Mouse (Mus musculus) limb, embryonic 13.5 days (tissue): ENCODE measurements around the gene Olfr987. TPM values are rescaled to one million over a fixed set of nuclear protein-coding genes. Genes with fewer than 3 reads are reported as not detected.
"Not testable (repeated sequence)": the region's sequence is repeated elsewhere in the genome, so short reads cannot be mapped to it uniquely, and the experiment has no call there.

Experiments used
- ATAC-seq: fragments of 200-750 bp; cut with Nextera tagmentation; 2 replicates; pipeline ENCODE4 v1.8.0; 2017; ENCODE audit warnings: low read depth, moderate number of reproducible peaks, moderate TSS enrichment; ENCODE audit not compliant: low FRiP score
- H3K27ac ChIP-seq: fragments of 300-500 bp; sonication (generic); 2 replicates; pipeline ENCODE4 v1.5.1; 2015; ENCODE audit warnings: inconsistent platforms, mild to moderate bottlenecking, moderate library complexity
- H3K27me3 ChIP-seq: fragments of 300-500 bp; sonication (generic); 2 replicates; pipeline ENCODE4 v1.6.1; 2015; ENCODE audit warnings: mild to moderate bottlenecking, inconsistent platforms
- H3K36me3 ChIP-seq: fragments of 300-500 bp; sonication (generic); 2 replicates; pipeline ENCODE4 v1.6.1; 2015; ENCODE audit warnings: inconsistent platforms, mild to moderate bottlenecking, moderate library complexity
- H3K4me1 ChIP-seq: fragments of 300-500 bp; sonication (generic); 2 replicates; pipeline ENCODE4 v1.6.1; 2015; ENCODE audit warnings: inconsistent platforms
- H3K4me2 ChIP-seq: fragments of 300-500 bp; sonication (generic); replicated peaks from 2 replicates; pipeline ENCODE4 v1.6.1; 2015; ENCODE audit warnings: inconsistent platforms, mild to moderate bottlenecking, moderate library complexity
- H3K4me3 ChIP-seq: fragments of 300-500 bp; sonication (generic); 2 replicates; pipeline ENCODE4 v1.5.1; 2015; ENCODE audit warnings: moderate library complexity, mild to moderate bottlenecking, inconsistent platforms
- H3K9ac ChIP-seq: fragments of 300-500 bp; sonication (generic); 2 replicates; pipeline ENCODE4 v1.6.1; 2015; ENCODE audit warnings: mild to moderate bottlenecking, inconsistent platforms
- H3K9me3 ChIP-seq: fragments of 300-500 bp; sonication (generic); 2 replicates; pipeline ENCODE4 v1.6.1; 2016; ENCODE audit warnings: inconsistent platforms
- WGBS: fragments of 180-500 bp; shearing (Covaris S2); methylation state at CpG from one replicate; pipeline ENCODE4 v1.1.7; 2015; 5-methylcytosine and 5-hydroxymethylcytosine counted together
- polyA plus RNA-seq: library from polyadenylated mRNA; unstranded; fragments of >200 nt; fragmentation: Nextera tagmentation; extraction: Ambion mirVana; gene quantifications from 2 replicates; pipeline ENCODE4 v1.2.1, GENCODE M21; 2015

The Olfr987 gene
- polyA plus RNA-seq, result not detected in 2 replicates

DNA sequence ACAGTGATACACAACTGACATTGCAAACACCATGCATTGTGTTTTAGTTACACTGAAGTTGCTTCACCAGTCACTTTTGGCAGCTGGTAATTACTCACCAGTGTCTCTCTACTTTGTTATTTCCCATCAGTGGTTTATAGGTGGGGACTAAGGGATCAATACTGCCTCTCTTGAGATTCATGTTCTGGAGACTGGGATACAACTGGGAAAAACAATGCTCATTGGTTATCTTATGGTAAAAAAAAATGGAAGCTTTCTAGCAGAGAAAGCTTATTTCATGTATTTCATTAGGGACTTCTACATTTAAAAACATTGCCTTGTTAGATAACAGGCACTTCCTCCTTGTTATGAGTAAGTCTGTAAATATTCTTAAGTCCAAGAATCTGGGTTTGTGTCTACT, at the start of gene Olfr987:
Olfr987 (minus strand) TSS at position 101 of the 400 bp plus-strand sequence.
- H3K27ac ChIP-seq, result not testable (repeated sequence)

DNA sequence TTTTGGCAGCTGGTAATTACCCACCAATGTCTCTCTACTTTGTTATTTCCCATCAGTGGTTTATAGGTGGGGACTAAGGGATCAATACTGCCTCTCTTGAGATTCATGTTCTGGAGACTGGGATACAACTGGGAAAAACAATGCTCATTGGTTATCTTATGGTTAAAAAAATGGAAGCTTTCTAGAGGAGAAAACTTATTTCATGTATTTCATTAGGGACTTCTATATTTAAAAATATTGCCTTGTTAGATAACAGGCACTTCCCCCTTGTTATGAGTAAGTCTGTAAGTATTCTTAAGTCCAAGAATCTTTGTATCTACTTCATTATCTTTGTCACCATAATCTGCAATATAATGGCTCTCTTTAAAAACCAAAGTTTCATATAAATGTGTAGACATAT, 24.0 kb upstream of the Olfr987 start, which contains the start of gene Olfr988:
Olfr988 (minus strand) TSS at position 101 of the 400 bp plus-strand sequence.
- not testable (repeated sequence) for H3K9ac ChIP-seq, H3K9me3 ChIP-seq, H3K27ac ChIP-seq, H3K4me1 ChIP-seq, ATAC-seq, H3K36me3 ChIP-seq, H3K4me3 ChIP-seq, H3K4me2 ChIP-seq, H3K27me3 ChIP-seq

More for the DNA sequence above, at the start of gene Olfr987:
- ATAC-seq, H3K4me2 ChIP-seq, H3K9me3 ChIP-seq, H3K9ac ChIP-seq, H3K4me3 ChIP-seq, H3K36me3 ChIP-seq, H3K4me1 ChIP-seq, H3K27me3 ChIP-seq: not testable (repeated sequence)

DNA sequence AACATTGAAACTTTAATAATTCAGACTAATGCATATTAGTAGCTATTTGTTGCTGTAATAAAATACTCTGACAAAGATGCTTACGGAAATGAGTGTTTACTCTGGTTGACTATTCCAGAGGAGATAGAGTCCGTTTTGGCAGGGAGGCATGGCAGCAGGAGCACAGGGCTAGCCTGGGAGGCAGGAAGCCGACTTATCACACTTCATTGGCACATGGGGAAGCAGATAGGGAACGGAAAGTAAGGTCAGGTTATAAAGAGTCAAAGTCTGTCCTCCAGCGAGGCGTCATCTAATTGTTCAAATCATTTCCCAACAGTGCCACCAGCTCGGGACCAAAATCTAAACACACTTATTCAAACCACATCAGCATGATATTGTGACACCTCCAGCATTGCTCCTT, 857 bp upstream of the Olfr987 start:
- Histone ChIP-seq H3K4me3 (no peak overlapping the region), H3K36me3 (no peaks in the 10 kb centered on the region), H3K4me1 (no peaks in the 10 kb centered on the region), H3K27ac (no peak overlapping the region), H3K9me3 (no peaks in the 10 kb centered on the region), H3K9ac (no peak overlapping the region), H3K4me2 (no peak overlapping the region), H3K27me3 (no peaks in the 10 kb centered on the region)
- no peak for ATAC-seq
- 79% methylated on average over 7 of the region's 7 CpGs for WGBS

DNA sequence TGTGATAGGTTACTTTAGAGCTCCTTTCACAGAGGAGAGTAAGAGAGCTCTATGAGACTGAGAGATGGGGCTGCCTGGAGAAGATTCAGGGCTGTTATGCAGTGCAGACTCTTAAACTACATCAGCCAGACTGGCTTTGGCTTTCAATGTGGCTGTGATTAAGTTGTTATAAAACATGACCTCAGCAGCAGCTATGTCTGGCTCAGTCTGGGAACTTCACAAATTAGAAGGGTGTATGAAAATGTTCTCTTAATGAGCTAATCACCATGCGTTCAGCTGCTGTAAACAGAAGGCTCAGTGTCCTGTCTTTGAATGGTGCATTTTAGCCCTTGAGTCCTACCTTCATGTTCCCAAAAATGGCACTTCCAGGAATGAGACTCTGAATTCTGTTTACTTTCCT, 20.0 kb downstream of the Olfr987 start:
- 46% methylated on average over 1 of the region's 1 CpGs for WGBS
- peak; percentile 87 for ATAC-seq
- Histone ChIP-seq H3K4me1 (peaks cover 6% of the 10 kb centered on the region; the same call in 1 of the 2 replicates), H3K27ac (peak overlapping the region; percentile 39; the same call in 1 of the 2 replicates), H3K4me2 (no peak overlapping the region), H3K9ac (no peak overlapping the region), H3K4me3 (no peak overlapping the region), H3K9me3 (no peaks in the 10 kb centered on the region), H3K27me3 (no peaks in the 10 kb centered on the region), H3K36me3 (no peaks in the 10 kb centered on the region)

DNA sequence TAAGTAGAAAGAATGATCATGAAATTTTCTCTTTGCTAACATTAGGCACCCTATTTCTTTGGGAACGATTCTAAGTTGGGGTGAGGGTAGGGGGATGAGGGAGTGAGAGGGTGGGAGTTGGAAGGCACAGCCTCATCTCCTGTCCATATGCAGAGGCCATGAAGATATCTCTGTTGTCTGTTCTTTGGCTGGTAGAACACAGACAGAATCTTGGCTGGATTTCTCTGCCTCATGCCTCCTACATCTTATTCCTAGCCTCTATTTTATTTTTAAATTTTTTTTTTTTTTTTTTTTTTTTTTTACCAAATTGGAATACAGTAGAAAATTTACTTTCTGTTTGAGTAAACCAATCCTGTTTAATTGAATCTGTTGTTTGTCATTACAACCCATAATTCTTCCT, 53.7 kb downstream of the Olfr987 start:
- no peak for ATAC-seq
- no peaks in the 10 kb centered on the region for H3K36me3 ChIP-seq
- H3K4me3 ChIP-seq, result no peak overlapping the region
- 77% methylated on average over 1 of the region's 1 CpGs for whole genome bisulfite sequencing
- H3K4me1 ChIP-seq, result no peaks in the 10 kb centered on the region
- H3K27ac ChIP-seq, result no peak overlapping the region
- H3K4me2 ChIP-seq, result no peak overlapping the region
- no peak overlapping the region for H3K9ac ChIP-seq
- no peaks in the 10 kb centered on the region for H3K9me3 ChIP-seq
- no peaks in the 10 kb centered on the region for H3K27me3 ChIP-seq

DNA sequence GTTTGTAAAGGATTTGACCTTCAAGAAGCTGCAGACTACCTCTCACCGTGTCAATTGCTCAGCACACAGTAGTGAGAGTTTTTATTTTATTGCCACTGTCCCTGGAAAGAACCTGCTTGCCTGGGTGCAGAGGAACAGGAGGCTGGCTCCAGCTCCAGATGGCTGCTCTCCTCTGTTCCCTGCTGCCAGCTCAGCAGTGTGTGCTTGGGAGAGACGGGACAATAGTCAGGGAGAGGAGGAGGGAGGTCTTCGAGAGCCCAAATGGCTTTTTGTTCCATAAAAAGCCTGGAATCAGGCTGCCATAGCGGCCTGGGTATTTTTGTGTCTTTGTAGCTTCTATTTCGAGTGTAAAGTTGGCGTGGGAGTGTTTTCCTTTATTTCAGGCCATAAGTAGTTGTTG, 54.5 kb downstream of the Olfr987 start:
- Histone ChIP-seq H3K4me1 (no peaks in the 10 kb centered on the region), H3K36me3 (no peaks in the 10 kb centered on the region), H3K4me2 (no peak overlapping the region), H3K9me3 (no peaks in the 10 kb centered on the region), H3K9ac (no peak overlapping the region), H3K27me3 (no peaks in the 10 kb centered on the region), H3K27ac (no peak overlapping the region), H3K4me3 (no peak overlapping the region)
- 38% methylated on average over 6 of the region's 6 CpGs for WGBS
- no peak for ATAC-seq

DNA sequence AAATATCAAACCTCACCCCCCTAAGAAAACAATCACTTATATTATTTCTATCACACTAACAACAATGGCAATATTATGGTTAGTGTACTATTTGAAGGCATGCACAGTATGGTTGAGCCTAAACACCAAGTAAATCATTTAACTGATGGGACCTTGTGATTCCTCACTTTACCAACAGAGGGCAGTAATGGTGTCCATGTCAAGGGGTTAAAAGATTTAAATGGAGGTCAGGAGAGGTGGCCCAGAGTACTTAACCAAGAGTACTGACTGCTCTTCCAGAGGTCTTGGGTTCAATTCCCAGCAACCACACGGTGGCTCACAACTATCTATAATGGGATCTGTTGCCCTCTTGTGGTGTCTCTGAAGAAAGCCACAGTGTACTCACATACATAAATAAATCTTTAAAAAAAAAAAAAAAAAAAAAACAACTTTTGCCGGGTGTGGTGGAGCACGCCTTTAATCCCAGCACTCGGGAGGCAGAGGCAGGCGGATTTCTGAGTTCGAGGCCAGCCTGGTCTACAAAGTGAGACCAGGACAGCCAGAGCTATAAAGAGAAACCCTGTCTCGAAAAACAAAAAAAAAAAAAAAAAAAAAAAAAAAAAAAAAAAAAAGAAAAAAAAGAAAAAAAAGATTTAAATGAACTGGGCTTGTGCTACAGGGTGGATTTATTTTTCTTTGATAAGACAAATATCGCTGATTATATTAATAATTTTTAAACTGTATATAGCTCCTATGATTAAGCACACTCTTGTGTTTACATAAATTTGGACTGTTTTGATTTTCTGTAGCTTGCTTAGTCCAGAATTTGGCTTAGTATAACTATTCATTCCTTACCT, 55.3 kb downstream of the Olfr987 start:
- 88% methylated on average over 8 of the region's 8 CpGs for WGBS
- Histone ChIP-seq H3K4me2 (no peak overlapping the region), H3K9me3 (no peaks in the 10 kb centered on the region), H3K9ac (no peak overlapping the region), H3K36me3 (no peaks in the 10 kb centered on the region), H3K4me3 (no peak overlapping the region), H3K27me3 (no peaks in the 10 kb centered on the region), H3K4me1 (no peaks in the 10 kb centered on the region), H3K27ac (no peak overlapping the region)
- no peak for ATAC-seq

DNA sequence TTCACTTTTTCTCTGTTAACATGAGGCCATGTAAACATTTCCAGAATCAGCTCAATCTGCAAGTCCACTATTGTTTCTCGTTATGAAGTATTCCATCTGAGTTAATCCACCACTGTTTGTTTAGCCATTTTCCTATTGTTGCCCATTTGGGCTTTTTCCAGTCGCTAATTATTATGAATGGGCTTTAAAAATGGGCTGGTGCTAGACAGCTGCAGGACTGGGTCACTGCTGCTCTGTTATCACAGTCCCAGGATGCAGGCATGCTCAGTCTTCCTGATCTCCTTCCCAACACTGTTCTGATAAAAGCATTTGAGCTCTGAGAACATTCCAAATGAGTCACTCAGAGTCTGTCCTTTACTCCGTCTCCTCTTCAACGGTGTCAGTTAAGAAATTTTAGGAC, 58.1 kb downstream of the Olfr987 start:
- Histone ChIP-seq H3K27ac (no peak overlapping the region), H3K4me1 (no peaks in the 10 kb centered on the region), H3K9me3 (no peaks in the 10 kb centered on the region), H3K27me3 (no peaks in the 10 kb centered on the region), H3K36me3 (no peaks in the 10 kb centered on the region), H3K4me2 (no peak overlapping the region), H3K4me3 (no peak overlapping the region), H3K9ac (no peak overlapping the region)
- 71% methylated on average over 4 of the region's 4 CpGs for WGBS
- no peak for ATAC-seq

Other genes with a start within 250 kb of the Olfr987 start
- gene Aplnr, start 203.1 kb downstream of the Olfr987 start, polyA plus RNA-seq, result 42.2 and 49.7 TPM in 2 replicates
- gene Lrrc55, start 142.1 kb downstream of the Olfr987 start, polyA plus RNA-seq, result 0.75 and 0.78 TPM in 2 replicates
- gene Olfr988, start 23.9 kb upstream of the Olfr987 start, polyA plus RNA-seq, result not detected in 2 replicates
- not detected in 2 replicates for gene Olfr992, start 70.2 kb upstream of the Olfr987 start, polyA plus RNA-seq
- not detected in 2 replicates for gene Olfr993, start 75.6 kb upstream of the Olfr987 start, polyA plus RNA-seq
- not detected in 2 replicates for gene Olfr994, start 97.1 kb upstream of the Olfr987 start, polyA plus RNA-seq
- not detected in 2 replicates for gene Olfr995, start 104.3 kb upstream of the Olfr987 start, polyA plus RNA-seq
- 0.32 and 0.34 TPM in 2 replicates for gene 4833423E24Rik, start 179.7 kb upstream of the Olfr987 start, polyA plus RNA-seq
- gene Olfr996, start 239.9 kb upstream of the Olfr987 start, polyA plus RNA-seq, result not detected in 2 replicates
- gene Olfr998, start 249.6 kb upstream of the Olfr987 start, polyA plus RNA-seq, result not detected in 2 replicates